Mouse (Mus musculus): ENCODE measurements around the gene Plcb3. TPM values are rescaled to one million over a fixed set of nuclear protein-coding genes. Genes with fewer than 3 reads are reported as not detected.

Gene Plcb3
- polyA plus RNA-seq, 1 experiment from 2014 or later = 53.5 TPM

DNA sequence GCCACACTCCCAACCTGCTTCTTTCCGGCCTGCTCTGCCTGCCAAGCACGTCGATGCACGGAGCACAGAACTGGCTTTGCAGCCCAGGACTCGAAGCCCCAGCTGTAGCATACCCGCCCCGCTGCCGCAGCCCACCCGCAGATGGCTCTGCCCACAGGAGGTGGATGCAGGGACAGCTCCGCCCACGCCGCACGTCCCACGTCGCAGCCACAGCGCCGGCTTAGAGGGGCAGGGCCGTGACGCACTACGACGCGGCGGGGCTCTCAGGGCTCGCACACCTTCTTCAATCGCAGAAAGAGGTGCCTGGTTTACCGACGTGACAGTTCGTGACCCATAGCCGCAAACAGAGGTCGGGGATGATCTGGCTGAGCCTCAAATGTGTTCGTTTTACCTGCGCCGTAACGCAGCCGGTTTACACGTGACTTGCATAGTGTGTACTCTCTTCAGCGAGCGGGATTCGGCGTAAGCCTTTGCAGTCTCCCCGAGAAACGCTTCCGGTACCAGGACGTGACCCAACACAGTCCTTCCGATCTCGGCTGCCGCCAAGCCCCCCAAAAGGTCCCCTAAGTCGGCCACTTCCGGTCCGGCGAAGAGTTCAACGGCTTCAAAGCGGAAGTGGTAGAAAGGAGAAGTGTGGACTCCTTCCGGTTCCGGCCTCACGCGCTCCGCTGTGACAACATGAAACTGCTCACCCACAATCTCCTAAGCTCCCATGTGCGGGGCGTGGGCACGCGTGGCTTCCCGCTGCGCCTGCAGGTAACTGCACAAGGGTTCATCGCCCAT, 66.6 kb downstream of the Plcb3 start, which contains the start of the genes Trmt112 and Prdx5:
Trmt112 (plus strand) TSS at position 192 of the 783 bp plus-strand sequence.
Prdx5 (minus strand) TSS at position 600 of the 783 bp plus-strand sequence.
- peaks cover 26% of the 10 kb centered on the region for H3K4me1 ChIP-seq
- peaks cover 42% of the 10 kb centered on the region for H3K36me3 ChIP-seq
- no peaks in the 10 kb centered on the region for H3K27me3 ChIP-seq
- under 1% methylated on average over 65 of the region's 65 CpGs for WGBS
- peak within 1 kb of the TSS; percentile 60 for H3K9ac ChIP-seq
- peak; percentile 92 for ATAC-seq (ENCODE audit: borderline replicate concordance, extremely low read depth, low FRiP score, low TSS enrichment)
- H3K4me3 ChIP-seq = peak within 1 kb of the TSS; percentile 56
- H3K4me2 ChIP-seq = peak within 1 kb of the TSS; percentile 71
- no peaks in the 10 kb centered on the region for H3K9me3 ChIP-seq
- peak within 1 kb of the TSS; percentile 97 for H3K27ac ChIP-seq

- Histone ChIP-seq H3K4me1 (peaks cover 26% of the 10 kb centered on the region), H3K27ac (peak overlapping the region; percentile 97), H3K27me3 (no peaks in the 10 kb centered on the region), H3K9me3 (no peaks in the 10 kb centered on the region), H3K4me2 (peak overlapping the region; percentile 71), H3K9ac (peak overlapping the region; percentile 60), H3K4me3 (peak overlapping the region; percentile 56), H3K36me3 (peaks cover 42% of the 10 kb centered on the region)
- ATAC-seq (ENCODE audit: borderline replicate concordance, extremely low read depth, low FRiP score, low TSS enrichment) = no peak
- WGBS = 3% methylated on average over 11 of the region's 11 CpGs
These were observed 67.2 kb downstream of the Plcb3 start for GRCm38 (mm10) chr19:6909021-6909420.

DNA sequence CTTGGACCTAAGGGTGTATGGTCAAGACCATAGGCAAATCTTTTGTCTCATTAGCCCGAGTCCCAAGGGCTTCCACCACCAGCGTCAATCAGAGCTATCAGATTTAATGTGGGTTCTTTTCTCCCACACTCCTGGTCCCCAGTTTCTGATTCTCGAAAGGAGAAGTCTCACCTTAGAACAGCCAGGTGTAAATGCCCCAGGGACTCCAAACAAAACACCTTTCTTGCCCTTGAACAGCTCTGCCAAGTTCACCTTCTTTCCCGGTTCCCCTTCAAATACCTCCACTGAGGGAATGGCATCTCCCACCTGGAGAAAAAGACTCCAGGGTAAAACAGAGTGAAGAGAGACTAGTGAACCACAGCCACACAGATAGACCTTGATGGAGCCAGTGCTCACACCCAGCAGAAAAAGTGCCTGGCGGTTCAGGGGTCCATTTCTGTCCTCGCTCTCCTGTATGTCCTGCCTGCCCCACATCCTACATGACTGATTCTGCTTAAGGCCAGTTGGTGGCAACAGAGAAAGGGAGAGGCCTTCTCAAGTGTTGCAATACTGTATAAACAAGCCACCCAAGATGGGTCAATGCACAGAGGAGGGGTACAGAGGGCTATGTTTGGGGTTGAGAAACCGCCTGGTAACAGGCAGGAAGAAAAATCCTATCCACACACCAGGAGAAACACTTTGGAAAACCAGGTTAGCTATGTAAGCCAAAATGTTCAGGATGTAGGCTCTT, 68.3 kb downstream of the Plcb3 start:
- no peak for ATAC-seq (ENCODE audit: borderline replicate concordance, extremely low read depth, low FRiP score, low TSS enrichment)
- H3K4me3 ChIP-seq = peak overlapping the region; percentile 56
- peaks cover 26% of the 10 kb centered on the region for H3K4me1 ChIP-seq
- peak overlapping the region; percentile 71 for H3K4me2 ChIP-seq
- H3K27me3 ChIP-seq = no peaks in the 10 kb centered on the region
- no peaks in the 10 kb centered on the region for H3K9me3 ChIP-seq
- 0 out of 2 replicates have a peak overlapping the region, but pooled peaks have one; percentile 97 for H3K27ac ChIP-seq
- peak overlapping the region; percentile 60; the same call in 1 of the 2 replicates for H3K9ac ChIP-seq
- H3K36me3 ChIP-seq = peaks cover 35% of the 10 kb centered on the region
- 77% methylated on average over 7 of the region's 7 CpGs for WGBS

GRCm38 (mm10) chr19:6907094-6907493, 69.2 kb downstream of the Plcb3 start:
- no peak for ATAC-seq (ENCODE audit: borderline replicate concordance, extremely low read depth, low FRiP score, low TSS enrichment)
- Histone ChIP-seq H3K27me3 (no peaks in the 10 kb centered on the region), H3K4me2 (no peak overlapping the region), H3K9ac (no peak overlapping the region), H3K9me3 (no peaks in the 10 kb centered on the region), H3K36me3 (peaks cover 28% of the 10 kb centered on the region), H3K4me1 (peaks cover 26% of the 10 kb centered on the region), H3K27ac (no peak overlapping the region), H3K4me3 (no peak overlapping the region)
- WGBS = 90% methylated on average over 8 of the region's 8 CpGs

DNA sequence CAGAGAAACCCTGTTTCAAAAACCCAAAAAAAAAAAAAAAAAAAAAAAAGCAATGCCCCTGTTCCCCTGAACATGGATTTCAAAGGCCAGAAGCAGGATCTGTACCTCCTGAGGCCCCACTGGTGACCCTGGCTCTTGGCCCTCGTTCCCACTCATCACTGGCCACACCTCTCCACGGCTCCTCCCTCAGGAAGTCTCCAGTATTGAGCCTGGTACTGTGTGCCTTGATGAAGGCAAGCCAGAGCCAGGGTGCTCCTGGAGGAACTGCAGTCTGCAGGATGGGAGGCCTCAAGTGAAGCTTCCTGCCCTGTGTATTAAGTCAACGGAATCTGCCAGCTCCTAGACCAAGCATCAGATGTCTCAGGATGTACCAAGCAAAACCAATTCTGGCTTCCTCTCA, 70.1 kb downstream of the Plcb3 start:
- WGBS = 73% methylated on average over 3 of the region's 3 CpGs
- Histone ChIP-seq H3K27ac (no peak overlapping the region), H3K4me1 (peaks cover 23% of the 10 kb centered on the region), H3K36me3 (peaks cover 19% of the 10 kb centered on the region; the same call in 1 of the 2 replicates), H3K9me3 (no peaks in the 10 kb centered on the region), H3K27me3 (no peaks in the 10 kb centered on the region), H3K4me2 (no peak overlapping the region), H3K4me3 (no peak overlapping the region), H3K9ac (no peak overlapping the region)
- ATAC-seq (ENCODE audit: borderline replicate concordance, extremely low read depth, low FRiP score, low TSS enrichment) = no peak

DNA sequence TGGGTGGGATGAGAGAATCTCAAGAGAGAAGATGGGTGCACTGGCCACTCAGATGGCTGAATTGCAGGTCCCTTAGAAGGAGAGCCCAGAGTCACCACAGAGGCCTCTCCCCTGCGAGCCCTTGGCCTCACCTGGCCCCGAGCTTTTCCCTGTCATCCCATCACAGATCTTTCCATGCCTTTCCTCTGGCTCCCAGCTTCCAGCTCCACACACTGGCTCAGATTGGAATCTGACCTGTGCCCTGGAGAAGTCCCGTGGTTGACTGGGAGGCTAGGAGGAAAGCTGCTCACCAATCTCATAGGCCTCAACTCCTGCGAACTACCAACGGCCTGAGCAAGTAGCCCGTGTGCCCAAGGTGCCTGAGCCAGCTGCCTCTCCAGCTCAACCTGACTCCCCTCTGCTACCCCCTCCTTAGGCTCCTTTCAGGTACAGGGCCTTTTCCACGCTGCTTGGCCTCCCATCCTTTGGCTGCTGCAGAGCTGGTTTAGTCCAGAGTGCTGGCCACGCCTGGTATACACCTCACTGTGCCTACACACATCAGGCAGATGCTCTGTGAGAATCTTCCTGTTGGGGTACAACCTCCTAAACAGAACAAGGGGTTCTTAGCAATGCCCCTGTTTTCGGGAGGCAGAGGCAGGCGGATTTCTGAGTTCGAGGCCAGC, 70.6 kb downstream of the Plcb3 start:
- H3K9me3 ChIP-seq = no peaks in the 10 kb centered on the region
- no peak for ATAC-seq (ENCODE audit: borderline replicate concordance, extremely low read depth, low FRiP score, low TSS enrichment)
- peaks cover 17% of the 10 kb centered on the region; the same call in 1 of the 2 replicates for H3K36me3 ChIP-seq
- peaks cover 19% of the 10 kb centered on the region for H3K4me1 ChIP-seq
- no peak overlapping the region for H3K9ac ChIP-seq
- H3K27ac ChIP-seq = no peak overlapping the region
- no peak overlapping the region for H3K4me2 ChIP-seq
- 86% methylated on average over 11 of the region's 11 CpGs for WGBS
- no peaks in the 10 kb centered on the region for H3K27me3 ChIP-seq
- no peak overlapping the region for H3K4me3 ChIP-seq

GRCm38 (mm10) chr19:6904846-6905245, 71.4 kb downstream of the Plcb3 start:
- ATAC-seq (ENCODE audit: borderline replicate concordance, extremely low read depth, low FRiP score, low TSS enrichment) = no peak
- Histone ChIP-seq H3K4me1 (peaks cover 19% of the 10 kb centered on the region), H3K9me3 (no peaks in the 10 kb centered on the region; the same call in 1 of the 2 replicates), H3K4me3 (no peak overlapping the region), H3K27me3 (no peaks in the 10 kb centered on the region), H3K36me3 (peaks cover 17% of the 10 kb centered on the region; the same call in 1 of the 2 replicates), H3K27ac (no peak overlapping the region), H3K4me2 (no peak overlapping the region), H3K9ac (no peak overlapping the region)
- 73% methylated on average over 2 of the region's 2 CpGs for WGBS

GRCm38 (mm10) chr19:6903031-6903430, 73.2 kb downstream of the Plcb3 start:
- no peak overlapping the region for H3K27ac ChIP-seq
- no peak for ATAC-seq (ENCODE audit: borderline replicate concordance, extremely low read depth, low FRiP score, low TSS enrichment)
- H3K4me3 ChIP-seq = no peak overlapping the region
- WGBS = 78% methylated on average over 1 of the region's 1 CpGs
- H3K9ac ChIP-seq = no peak overlapping the region
- H3K4me1 ChIP-seq = peaks cover 7% of the 10 kb centered on the region
- H3K27me3 ChIP-seq = no peaks in the 10 kb centered on the region
- no peak overlapping the region for H3K4me2 ChIP-seq
- H3K9me3 ChIP-seq = no peaks in the 10 kb centered on the region; the same call in 1 of the 2 replicates
- H3K36me3 ChIP-seq = peaks cover 17% of the 10 kb centered on the region; the same call in 1 of the 2 replicates

Small RNA genes within 50 kb of the gene (microRNA-seq; reads per million reads assigned to microRNA genes)
- gene Mir6990 = 0.93 reads per million

Other genes starting within 250 kb of the Plcb3 start
- 33.4 and 36.1 TPM in 2 replicates for gene Rps6ka4, start 135.8 kb downstream of the Plcb3 start, polyA plus RNA-seq (2015; fragmentation: Nextera tagmentation; extraction: Ambion mirVana)
- gene Ccdc88b, start 118.3 kb downstream of the Plcb3 start, polyA plus RNA-seq (2015; fragmentation: Nextera tagmentation; extraction: Ambion mirVana) = 1.3 and 1.7 TPM in 2 replicates
- 137 and 153 TPM in 2 replicates for gene Trmt112, start 66.8 kb downstream of the Plcb3 start, polyA plus RNA-seq (2015; fragmentation: Nextera tagmentation; extraction: Ambion mirVana)
- gene Prdx5, start 66.4 kb downstream of the Plcb3 start, polyA plus RNA-seq (2015; fragmentation: Nextera tagmentation; extraction: Ambion mirVana) = 245 and 260 TPM in 2 replicates
- gene Esrra, start 54.7 kb downstream of the Plcb3 start, polyA plus RNA-seq (2015; fragmentation: Nextera tagmentation; extraction: Ambion mirVana) = 9.3 and 9.5 TPM in 2 replicates
- 2.5 and 3.4 TPM in 2 replicates for gene Catsperz, start 51.1 kb downstream of the Plcb3 start, polyA plus RNA-seq (2015; fragmentation: Nextera tagmentation; extraction: Ambion mirVana)
- 0.13 and 0.22 TPM in 2 replicates for gene Kcnk4, start 42.0 kb downstream of the Plcb3 start, polyA plus RNA-seq (2015; fragmentation: Nextera tagmentation; extraction: Ambion mirVana)
- 74.4 and 80.0 TPM in 2 replicates for gene Bad, start 34.6 kb downstream of the Plcb3 start, polyA plus RNA-seq (2015; fragmentation: Nextera tagmentation; extraction: Ambion mirVana)
- 28.1 and 31.0 TPM in 2 replicates for gene Gpr137, start 34.0 kb downstream of the Plcb3 start, polyA plus RNA-seq (2015; fragmentation: Nextera tagmentation; extraction: Ambion mirVana)
- gene Ppp1r14b, start 1.5 kb downstream of the Plcb3 start, polyA plus RNA-seq (2015; fragmentation: Nextera tagmentation; extraction: Ambion mirVana) = 141 and 160 TPM in 2 replicates
- 121 and 126 TPM in 2 replicates for gene Fkbp2, start 4.0 kb upstream of the Plcb3 start, polyA plus RNA-seq (2015; fragmentation: Nextera tagmentation; extraction: Ambion mirVana)
- gene Vegfb, start 11.2 kb upstream of the Plcb3 start, polyA plus RNA-seq (2015; fragmentation: Nextera tagmentation; extraction: Ambion mirVana) = 42.9 and 48.7 TPM in 2 replicates
- 23.5 and 23.9 TPM in 2 replicates for gene Dnajc4, start 16.1 kb upstream of the Plcb3 start, polyA plus RNA-seq (2015; fragmentation: Nextera tagmentation; extraction: Ambion mirVana)
- 23.6 and 24.0 TPM in 2 replicates for gene Nudt22, start 19.6 kb upstream of the Plcb3 start, polyA plus RNA-seq (2015; fragmentation: Nextera tagmentation; extraction: Ambion mirVana)
- gene Trpt1, start 19.7 kb upstream of the Plcb3 start, polyA plus RNA-seq (2015; fragmentation: Nextera tagmentation; extraction: Ambion mirVana) = 9.7 and 11.2 TPM in 2 replicates
- gene Fermt3, start 43.0 kb upstream of the Plcb3 start, polyA plus RNA-seq (2015; fragmentation: Nextera tagmentation; extraction: Ambion mirVana) = 9.5 and 13.5 TPM in 2 replicates
- gene Stip1, start 63.5 kb upstream of the Plcb3 start, polyA plus RNA-seq (2015; fragmentation: Nextera tagmentation; extraction: Ambion mirVana) = 244 and 249 TPM in 2 replicates
- 14.2 and 14.3 TPM in 2 replicates for gene Macrod1, start 80.3 kb upstream of the Plcb3 start, polyA plus RNA-seq (2015; fragmentation: Nextera tagmentation; extraction: Ambion mirVana)
- gene Flrt1, start 129.3 kb upstream of the Plcb3 start, polyA plus RNA-seq (2015; fragmentation: Nextera tagmentation; extraction: Ambion mirVana) = 0.91 and 1.4 TPM in 2 replicates
- gene Otub1, start 229.8 kb upstream of the Plcb3 start, polyA plus RNA-seq (2015; fragmentation: Nextera tagmentation; extraction: Ambion mirVana) = 188 and 194 TPM in 2 replicates
- 793 and 848 TPM in 2 replicates for gene Cox8a, start 241.1 kb upstream of the Plcb3 start, polyA plus RNA-seq (2015; fragmentation: Nextera tagmentation; extraction: Ambion mirVana)